Mouse (Mus musculus) ES-E14 (cell line): ENCODE results near the gene Pabpn1.
A peak's percentile ranks its signal among the peaks of the same experiment; 100 is the strongest.

Experiments
- HCFC1 ChIP-seq: IDR thresholded peaks from 2 replicates; pipeline ENCODE4 v1.6.1; 2012; ENCODE audit warnings: low read length, inconsistent platforms, borderline replicate concordance; ENCODE audit not compliant: insufficient read depth
- ZC3H11A ChIP-seq: IDR thresholded peaks from 2 replicates; pipeline ENCODE4 v1.6.1; 2012; ENCODE audit warnings: low read depth, mild to moderate bottlenecking, inconsistent platforms, low read length, borderline replicate concordance

DNA sequence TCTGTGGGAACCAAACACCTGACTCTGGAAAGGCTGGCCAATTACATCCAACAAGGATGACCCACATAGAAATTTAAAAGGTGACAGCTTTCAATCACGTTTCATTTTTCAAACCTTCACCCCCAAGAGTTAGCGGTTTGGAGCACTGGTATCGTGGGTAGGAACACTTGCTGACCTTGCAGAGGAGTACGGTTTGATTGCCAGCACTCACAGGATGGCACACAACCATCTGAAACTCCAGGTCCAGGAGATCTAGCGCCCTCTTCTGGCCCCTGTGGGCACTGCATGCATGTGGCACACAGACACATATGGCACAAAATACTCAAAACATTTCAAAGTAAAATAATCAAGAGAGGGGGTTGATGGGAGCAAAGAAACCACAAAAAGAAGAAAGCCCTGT is 25.4 kb upstream of the Pabpn1 start:
- no peak for TF ChIP-seq HCFC1
- 0 out of 2 replicates have a peak, but pooled peaks have one; percentile 32 for TF ChIP-seq ZC3H11A
